Mouse (Mus musculus): ENCODE measurements at regions not wholly inside any gene's neighbourhood (a gene's known extent, or its start where the extent isn't known, plus 50 kb on each side); places are given as distances from the start of the nearest gene placed in this dataset.

GRCm38 (mm10) chr2:134730547-134730946 lies 55.3 kb upstream of the Plcb1 start:
- H3K27ac ChIP-seq (replicated peaks) = no peak overlapping the region
- H3K4me3 ChIP-seq = no peak overlapping the region
- no peaks in the 10 kb centered on the region for H3K36me3 ChIP-seq (replicated peaks)
- WGBS = 84% methylated on average over 7 of the region's 7 CpGs
- no peaks in the 10 kb centered on the region for H3K27me3 ChIP-seq (replicated peaks; ENCODE audit: low read depth, poor library complexity, severe bottlenecking)
- no peaks in the 10 kb centered on the region for H3K4me1 ChIP-seq
- no peak for DNase-seq (ENCODE audit: low spot score)
- H3K9me3 ChIP-seq = no peaks in the 10 kb centered on the region

DNA sequence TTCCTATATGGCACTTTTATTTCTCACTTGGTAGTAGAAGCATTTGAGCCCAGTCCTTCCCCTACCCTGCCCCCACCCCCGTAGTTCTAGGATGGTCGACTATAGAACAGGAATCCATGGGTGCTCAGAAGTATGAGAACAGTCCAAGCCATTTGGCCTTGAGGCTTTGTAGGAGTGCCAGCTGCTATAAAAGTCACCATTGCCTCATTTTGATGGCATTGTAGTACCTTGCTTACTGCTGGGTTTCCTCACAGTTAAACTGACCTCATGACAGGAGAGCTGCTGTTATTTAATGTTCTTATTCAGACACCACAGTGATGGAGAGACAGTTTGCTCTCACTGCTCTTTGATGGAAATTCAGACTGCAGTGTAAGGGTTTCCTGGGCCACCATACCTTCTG lies 59.2 kb upstream of the Plcb1 start:
- Histone ChIP-seq H3K27ac (replicated peaks) (no peak overlapping the region), H3K27me3 (replicated peaks; ENCODE audit: low read depth, poor library complexity, severe bottlenecking) (no peaks in the 10 kb centered on the region), H3K36me3 (replicated peaks) (no peaks in the 10 kb centered on the region), H3K9me3 (no peaks in the 10 kb centered on the region), H3K4me3 (no peak overlapping the region), H3K4me1 (peaks cover 4% of the 10 kb centered on the region; the same call in 1 of the 2 replicates)
- DNase-seq (ENCODE audit: low spot score) = no peak
- WGBS = 85% methylated on average over 2 of the region's 2 CpGs

GRCm38 (mm10) chr2:134724071-134724470 lies 61.8 kb upstream of the Plcb1 start:
- DNase-seq (ENCODE audit: low spot score) = no peak
- no peak overlapping the region for H3K27ac ChIP-seq (replicated peaks)
- H3K36me3 ChIP-seq (replicated peaks) = no peaks in the 10 kb centered on the region
- H3K27me3 ChIP-seq (replicated peaks; ENCODE audit: low read depth, poor library complexity, severe bottlenecking) = no peaks in the 10 kb centered on the region
- 71% methylated on average over 10 of the region's 10 CpGs for WGBS
- H3K9me3 ChIP-seq = no peaks in the 10 kb centered on the region
- no peak overlapping the region for H3K4me3 ChIP-seq
- peaks cover 4% of the 10 kb centered on the region; the same call in 1 of the 2 replicates for H3K4me1 ChIP-seq

GRCm38 (mm10) chr2:134717815-134718362 lies 68.0 kb upstream of the Plcb1 start:
- no peak overlapping the region for H3K27ac ChIP-seq (replicated peaks)
- DNase-seq (ENCODE audit: low spot score) = peak; percentile 20
- WGBS = 63% methylated on average over 2 of the region's 2 CpGs

GRCm38 (mm10) chr2:134716531-134716930 lies 69.3 kb upstream of the Plcb1 start:
- no peak overlapping the region for H3K27ac ChIP-seq (replicated peaks)
- 93% methylated on average over 1 of the region's 1 CpGs for WGBS
- DNase-seq (ENCODE audit: low spot score) = no peak
- H3K4me3 ChIP-seq = no peak overlapping the region
- no peaks in the 10 kb centered on the region for H3K36me3 ChIP-seq (replicated peaks)
- no peaks in the 10 kb centered on the region for H3K4me1 ChIP-seq
- no peaks in the 10 kb centered on the region for H3K27me3 ChIP-seq (replicated peaks; ENCODE audit: low read depth, poor library complexity, severe bottlenecking)
- no peaks in the 10 kb centered on the region for H3K9me3 ChIP-seq

More at GRCm38 (mm10) chr2:134717815-134718362, 68.0 kb upstream of the Plcb1 start:
- H3K36me3 ChIP-seq (replicated peaks) = no peaks in the 10 kb centered on the region
- no peaks in the 10 kb centered on the region for H3K9me3 ChIP-seq
- H3K4me3 ChIP-seq = no peak overlapping the region
- H3K4me1 ChIP-seq = no peaks in the 10 kb centered on the region
- no peaks in the 10 kb centered on the region for H3K27me3 ChIP-seq (replicated peaks; ENCODE audit: low read depth, poor library complexity, severe bottlenecking)

GRCm38 (mm10) chr2:134714001-134714400 lies 70.1 kb upstream of the Tmx4 start:
- H3K9me3 ChIP-seq = no peaks in the 10 kb centered on the region
- WGBS = 94% methylated on average over 3 of the region's 3 CpGs
- no peak overlapping the region for H3K27ac ChIP-seq (replicated peaks)
- H3K36me3 ChIP-seq (replicated peaks) = no peaks in the 10 kb centered on the region
- no peaks in the 10 kb centered on the region for H3K4me1 ChIP-seq
- no peaks in the 10 kb centered on the region for H3K27me3 ChIP-seq (replicated peaks; ENCODE audit: low read depth, poor library complexity, severe bottlenecking)
- no peak for DNase-seq (ENCODE audit: low spot score)
- H3K4me3 ChIP-seq = no peak overlapping the region

- H3K9me3 ChIP-seq = no peaks in the 10 kb centered on the region
- H3K4me1 ChIP-seq = no peaks in the 10 kb centered on the region
- 78% methylated on average over 1 of the region's 1 CpGs for WGBS
- no peak overlapping the region for H3K27ac ChIP-seq (replicated peaks)
- no peak overlapping the region for H3K4me3 ChIP-seq
- DNase-seq (ENCODE audit: low spot score) = no peak
- no peaks in the 10 kb centered on the region for H3K36me3 ChIP-seq (replicated peaks)
- H3K27me3 ChIP-seq (replicated peaks; ENCODE audit: low read depth, poor library complexity, severe bottlenecking) = no peaks in the 10 kb centered on the region
Measured at GRCm38 (mm10) chr2:134708754-134709153, 64.8 kb upstream of the Tmx4 start.

- WGBS = 78% methylated on average over 2 of the region's 2 CpGs
- no peaks in the 10 kb centered on the region for H3K27me3 ChIP-seq (replicated peaks; ENCODE audit: low read depth, poor library complexity, severe bottlenecking)
- no peak overlapping the region for H3K4me3 ChIP-seq
- no peaks in the 10 kb centered on the region for H3K9me3 ChIP-seq
- H3K27ac ChIP-seq (replicated peaks) = no peak overlapping the region
- DNase-seq (ENCODE audit: low spot score) = no peak
- H3K4me1 ChIP-seq = no peaks in the 10 kb centered on the region
- no peaks in the 10 kb centered on the region for H3K36me3 ChIP-seq (replicated peaks)
Measured at GRCm38 (mm10) chr2:134703067-134703466, 59.1 kb upstream of the Tmx4 start.

- no peaks in the 10 kb centered on the region for H3K27me3 ChIP-seq (replicated peaks; ENCODE audit: low read depth, poor library complexity, severe bottlenecking)
- H3K4me3 ChIP-seq = no peak overlapping the region
- H3K27ac ChIP-seq (replicated peaks) = no peak overlapping the region
- H3K9me3 ChIP-seq = no peaks in the 10 kb centered on the region
- no peak for DNase-seq (ENCODE audit: low spot score)
- H3K4me1 ChIP-seq = no peaks in the 10 kb centered on the region
- 95% methylated on average over 2 of the region's 2 CpGs for WGBS
- H3K36me3 ChIP-seq (replicated peaks) = no peaks in the 10 kb centered on the region
Measured at GRCm38 (mm10) chr2:134697424-134697823, 53.5 kb upstream of the Tmx4 start.

DNA sequence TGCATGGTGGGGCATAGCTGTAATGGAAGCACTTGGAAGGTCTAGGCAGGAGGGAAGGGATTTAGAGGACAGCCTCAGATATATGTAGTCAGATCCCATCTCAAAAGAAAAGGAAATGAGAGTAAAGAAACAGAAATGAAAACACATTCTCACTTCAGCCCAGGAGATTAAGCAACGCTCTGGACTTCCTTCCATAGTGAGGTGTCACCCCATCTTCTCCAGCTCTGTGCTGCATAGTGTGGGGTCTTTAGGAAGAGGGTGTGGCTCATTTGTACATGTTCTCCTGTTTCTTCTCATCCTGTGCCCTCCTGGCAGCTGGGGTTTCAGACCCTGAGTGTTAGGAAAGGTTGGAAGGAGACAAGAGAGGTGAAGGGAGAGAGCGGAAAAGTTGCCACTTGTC lies 52.4 kb upstream of the Tmx4 start:
- no peak overlapping the region for H3K27ac ChIP-seq (replicated peaks)
- no peaks in the 10 kb centered on the region for H3K9me3 ChIP-seq
- no peak for DNase-seq (ENCODE audit: low spot score)
- H3K36me3 ChIP-seq (replicated peaks) = no peaks in the 10 kb centered on the region
- no peaks in the 10 kb centered on the region for H3K4me1 ChIP-seq
- H3K4me3 ChIP-seq = no peak overlapping the region
- no peaks in the 10 kb centered on the region for H3K27me3 ChIP-seq (replicated peaks; ENCODE audit: low read depth, poor library complexity, severe bottlenecking)
- WGBS = 93% methylated on average over 2 of the region's 2 CpGs
